Mouse (Mus musculus) cerebellum, adult 9-10 months (tissue): Measurements from ENCODE around the gene Olfr672.
"Not testable (repeated sequence)": the region's sequence is repeated elsewhere in the genome, so short reads cannot be mapped to it uniquely, and the experiment has no call there.

Experiments
- DNase-seq: peaks from one replicate; pipeline ENCODE4 v3.0.0; 2022

Olfr672 gene

GRCm38 (mm10) chr7:105001929-105002328 lies at the start of gene Olfr672:
Gene Olfr672 (minus strand): TSS chr7:105002029.
- no peak for DNase-seq

- DNase-seq: not testable (repeated sequence)
Measured at GRCm38 (mm10) chr7:105033836-105034235, 32.0 kb upstream of the Olfr672 start.

- DNase-seq: no peak
Measured at GRCm38 (mm10) chr7:105032398-105032797, 30.6 kb upstream of the Olfr672 start, which contains the start of gene Olfr676. Gene Olfr676 (plus strand): TSS chr7:105032698.

GRCm38 (mm10) chr7:105028360-105028759 lies 26.5 kb upstream of the Olfr672 start, which contains the start of gene Olfr675:
Gene Olfr675 (minus strand): TSS chr7:105028460.
- no peak for DNase-seq

GRCm38 (mm10) chr7:105022530-105022929 lies 20.7 kb upstream of the Olfr672 start:
- no peak for DNase-seq

GRCm38 (mm10) chr7:104979026-104979425 lies 22.8 kb downstream of the Olfr672 start, which contains the start of gene Olfr671:
Gene Olfr671 (minus strand): TSS chr7:104979126.
- no peak for DNase-seq

- not testable (repeated sequence) for DNase-seq
Measured at GRCm38 (mm10) chr7:104972507-104972906, 29.3 kb downstream of the Olfr672 start.

- DNase-seq: no peak
Measured at GRCm38 (mm10) chr7:104962520-104962919, 39.3 kb downstream of the Olfr672 start, which contains the start of gene Olfr670. Gene Olfr670 (minus strand): TSS chr7:104962620.

GRCm38 (mm10) chr7:104950234-104950633 lies 51.6 kb downstream of the Olfr672 start:
- DNase-seq: not testable (repeated sequence)
